Mouse (Mus musculus): ENCODE results near the gene Hmbs.

GRCm38 (mm10) chr9:44318076-44318825 is 25.8 kb downstream of the Hmbs start:
- TF ChIP-seq CTCF (IDR thresholded peaks at IDR 0.05; ENCODE audit: borderline replicate concordance, extremely low read depth, insufficient read depth, insufficient read length): no peak
- TF ChIP-seq POLR2A (IDR thresholded peaks at IDR 0.05; ENCODE audit: borderline replicate concordance, extremely low read depth, insufficient read depth, insufficient read length, poor library complexity, severe bottlenecking): no peak

Data from brain, embryonic 14.5 days (tissue).